Mouse (Mus musculus) neural tube, embryonic 14.5 days (tissue): ENCODE results near the gene Nppb. TPM values are rescaled to one million over a fixed set of nuclear protein-coding genes. Genes with fewer than 3 reads are reported as not detected.

Experiments used
- ATAC-seq: fragments of 200-750 bp; cut with Nextera tagmentation; 2 replicates; pipeline ENCODE4 v1.8.0; 2017; ENCODE audit warnings: low read depth, mild to moderate bottlenecking, moderate TSS enrichment, moderate library complexity
- H3K27ac ChIP-seq: fragments of 300-500 bp; sonication (generic); 2 replicates; pipeline ENCODE4 v1.5.1; 2014; ENCODE audit warnings: low read depth, mild to moderate bottlenecking, control low read depth, low read length, moderate library complexity, mixed read lengths
- H3K27me3 ChIP-seq: fragments of 300-500 bp; sonication (generic); 2 replicates; pipeline ENCODE4 v1.6.1; 2014; ENCODE audit warnings: low read length; ENCODE audit not compliant: control insufficient read depth, insufficient read depth
- H3K36me3 ChIP-seq: fragments of 300-500 bp; sonication (generic); 2 replicates; pipeline ENCODE4 v1.6.1; 2014; ENCODE audit warnings: low read length, mixed read lengths; ENCODE audit not compliant: control insufficient read depth, insufficient read depth
- H3K4me1 ChIP-seq: fragments of 300-500 bp; sonication (generic); 2 replicates; pipeline ENCODE4 v1.6.1; 2014; ENCODE audit warnings: low read length; ENCODE audit not compliant: control insufficient read depth, insufficient read depth
- H3K4me2 ChIP-seq: fragments of 300-500 bp; sonication (generic); 2 replicates; pipeline ENCODE4 v1.6.1; 2014; ENCODE audit warnings: mild to moderate bottlenecking, low read depth, low read length, control low read depth
- H3K4me3 ChIP-seq: fragments of 300-500 bp; sonication (generic); 2 replicates; pipeline ENCODE4 v1.5.1; 2014; ENCODE audit warnings: low read depth, low read length, control low read depth, mixed read lengths
- H3K9ac ChIP-seq: fragments of 300-500 bp; sonication (generic); replicated peaks from 2 replicates; pipeline ENCODE4 v1.6.1; 2014; ENCODE audit warnings: low read depth, mild to moderate bottlenecking, control low read depth, low read length, mixed read lengths
- H3K9me3 ChIP-seq: fragments of 300-500 bp; sonication (generic); 2 replicates; pipeline ENCODE4 v1.6.1; 2016; ENCODE audit warnings: low read length; ENCODE audit not compliant: control insufficient read depth
- WGBS: fragments of 180-500 bp; shearing (Covaris S2); extraction: QIAGEN DNeasy Blood & Tissue Kit; methylation state at CpG from one replicate; pipeline ENCODE4 v1.1.7; 2014; 5-methylcytosine and 5-hydroxymethylcytosine counted together
- polyA plus RNA-seq: library from polyadenylated mRNA; unstranded; fragments of >200 nt; fragmentation: Nextera tagmentation; extraction: Ambion mirVana; gene quantifications from 2 replicates; pipeline ENCODE4 v1.2.1, GENCODE M21; 2014

The Nppb gene
- polyA plus RNA-seq, 1 experiment from 2014 or later: 0.55 TPM

DNA sequence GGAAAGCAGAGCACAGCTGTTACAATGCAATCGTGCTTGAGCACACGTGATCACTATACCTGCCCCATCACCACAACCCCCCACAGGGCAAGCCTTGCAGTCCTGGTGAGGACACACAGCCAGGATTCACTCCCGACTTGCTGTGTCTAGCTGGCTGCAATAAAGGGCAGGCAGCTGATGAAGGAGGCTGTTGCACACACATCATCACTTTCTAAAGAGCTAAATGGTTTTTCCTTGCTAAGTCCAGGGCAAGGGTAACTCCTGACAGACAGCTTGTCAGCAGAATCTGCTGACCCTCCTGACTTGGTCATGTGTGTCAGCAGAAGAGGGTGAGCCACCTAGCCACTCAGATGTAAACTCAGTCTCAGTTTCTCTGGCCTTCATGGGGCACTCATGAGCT lies 31.4 kb downstream of the Nppb start:
- no peak for ATAC-seq
- Histone ChIP-seq H3K4me1 (no peaks in the 10 kb centered on the region; the same call in 1 of the 2 replicates), H3K27ac (no peak overlapping the region), H3K4me3 (no peak overlapping the region), H3K9ac (no peak overlapping the region), H3K27me3 (no peaks in the 10 kb centered on the region), H3K9me3 (no peaks in the 10 kb centered on the region), H3K4me2 (no peak overlapping the region), H3K36me3 (peaks cover 89% of the 10 kb centered on the region)
- 80% methylated on average over 3 of the region's 3 CpGs for WGBS

DNA sequence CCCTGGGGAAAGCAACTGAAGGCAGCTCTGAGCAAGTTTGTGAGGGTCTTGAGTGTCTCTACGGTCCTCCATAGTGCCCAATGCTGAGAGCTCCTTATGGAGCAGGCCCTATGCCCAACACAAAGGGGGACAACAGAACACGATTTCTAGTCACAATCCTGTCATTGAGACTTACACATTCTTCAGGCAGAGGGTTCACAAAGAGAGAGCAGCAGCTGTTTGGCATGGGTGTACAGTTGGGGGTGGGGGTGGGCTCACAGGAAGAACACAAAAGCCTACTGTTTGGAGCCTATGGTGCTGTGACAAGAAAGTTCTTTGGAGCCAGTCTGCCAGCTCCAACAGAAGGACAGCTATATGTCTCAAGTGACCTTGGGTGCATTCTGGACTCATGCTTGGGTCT lies 32.8 kb downstream of the Nppb start:
- Histone ChIP-seq H3K36me3 (peaks cover 87% of the 10 kb centered on the region), H3K4me2 (no peak overlapping the region), H3K27ac (no peak overlapping the region), H3K4me3 (no peak overlapping the region), H3K27me3 (no peaks in the 10 kb centered on the region), H3K9me3 (no peaks in the 10 kb centered on the region), H3K9ac (no peak overlapping the region), H3K4me1 (no peaks in the 10 kb centered on the region; the same call in 1 of the 2 replicates)
- 44% methylated on average over 2 of the region's 2 CpGs for WGBS
- ATAC-seq: peak; percentile 77

- Histone ChIP-seq H3K9me3 (no peaks in the 10 kb centered on the region), H3K4me3 (no peak overlapping the region), H3K4me2 (no peak overlapping the region), H3K36me3 (peaks cover 76% of the 10 kb centered on the region), H3K9ac (no peak overlapping the region), H3K27ac (no peak overlapping the region), H3K4me1 (no peaks in the 10 kb centered on the region; the same call in 1 of the 2 replicates), H3K27me3 (no peaks in the 10 kb centered on the region)
- WGBS: 95% methylated on average over 3 of the region's 3 CpGs
- no peak for ATAC-seq
Measured at GRCm38 (mm10) chr4:148024003-148024402, 38.4 kb downstream of the Nppb start.

GRCm38 (mm10) chr4:148029297-148029696 lies 43.7 kb downstream of the Nppb start:
- 93% methylated on average over 7 of the region's 7 CpGs for WGBS
- no peaks in the 10 kb centered on the region for H3K4me1 ChIP-seq
- H3K36me3 ChIP-seq: peaks cover 42% of the 10 kb centered on the region
- H3K27ac ChIP-seq: no peak overlapping the region
- ATAC-seq: no peak
- no peak overlapping the region for H3K4me3 ChIP-seq
- H3K9me3 ChIP-seq: no peaks in the 10 kb centered on the region
- no peak overlapping the region for H3K4me2 ChIP-seq
- no peaks in the 10 kb centered on the region for H3K27me3 ChIP-seq
- no peak overlapping the region for H3K9ac ChIP-seq

DNA sequence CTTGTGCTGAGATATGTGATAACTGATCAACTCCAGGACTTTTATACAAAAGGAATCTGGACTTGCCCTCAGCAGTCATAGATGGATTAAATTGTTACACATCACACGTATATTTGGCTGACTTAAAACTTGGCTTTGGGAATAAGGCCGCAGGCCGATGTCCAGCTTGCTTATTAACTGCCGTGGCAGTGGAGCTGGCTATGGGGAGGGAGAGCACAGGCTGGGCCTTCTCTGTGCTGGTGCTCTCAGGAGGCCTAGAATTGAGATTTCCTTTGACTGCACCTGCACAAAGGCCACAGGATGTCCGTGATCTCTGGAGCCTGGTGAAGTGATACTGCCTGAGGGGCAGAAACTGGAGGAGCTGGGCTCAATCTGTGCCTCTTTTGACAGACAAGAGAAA lies 44.9 kb downstream of the Nppb start:
- H3K36me3 ChIP-seq: peaks cover 36% of the 10 kb centered on the region
- H3K4me1 ChIP-seq: no peaks in the 10 kb centered on the region
- 82% methylated on average over 5 of the region's 5 CpGs for WGBS
- H3K9ac ChIP-seq: no peak overlapping the region
- no peak overlapping the region for H3K4me3 ChIP-seq
- H3K27me3 ChIP-seq: no peaks in the 10 kb centered on the region
- H3K27ac ChIP-seq: no peak overlapping the region
- H3K9me3 ChIP-seq: no peaks in the 10 kb centered on the region
- ATAC-seq: no peak
- H3K4me2 ChIP-seq: no peak overlapping the region

GRCm38 (mm10) chr4:148033858-148034410 lies 48.3 kb downstream of the Nppb start:
- Histone ChIP-seq H3K36me3 (peaks cover 15% of the 10 kb centered on the region; the same call in 1 of the 2 replicates), H3K4me1 (peaks cover 5% of the 10 kb centered on the region), H3K4me3 (no peak overlapping the region), H3K27me3 (no peaks in the 10 kb centered on the region), H3K4me2 (no peak overlapping the region), H3K9me3 (no peaks in the 10 kb centered on the region), H3K9ac (no peak overlapping the region), H3K27ac (no peak overlapping the region)
- ATAC-seq: no peak
- WGBS: 63% methylated on average over 7 of the region's 7 CpGs

DNA sequence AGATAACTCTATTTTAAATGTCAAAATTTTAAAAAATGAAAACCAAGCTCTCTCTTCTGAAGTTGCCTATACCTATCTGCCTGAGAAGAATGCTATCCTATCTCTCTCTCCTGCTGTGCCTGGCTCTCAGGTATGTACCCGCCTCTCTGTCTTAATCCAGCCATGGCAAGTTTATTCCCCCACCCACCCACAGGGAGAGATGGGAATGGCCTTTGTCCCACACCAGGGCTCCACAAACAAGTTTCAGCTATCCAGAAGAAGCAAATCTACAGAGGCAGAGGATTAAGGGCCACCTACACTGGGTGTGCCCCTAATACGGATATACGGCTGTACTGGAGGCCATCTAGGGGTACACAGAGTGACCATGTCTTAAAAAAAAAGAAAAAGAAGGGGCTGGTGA lies 49.9 kb downstream of the Nppb start:
- Histone ChIP-seq H3K4me2 (no peak overlapping the region), H3K9me3 (no peaks in the 10 kb centered on the region), H3K4me1 (peaks cover 15% of the 10 kb centered on the region), H3K4me3 (no peak overlapping the region), H3K27ac (no peak overlapping the region), H3K36me3 (peaks cover 9% of the 10 kb centered on the region; the same call in 1 of the 2 replicates), H3K9ac (no peak overlapping the region), H3K27me3 (no peaks in the 10 kb centered on the region)
- 92% methylated on average over 3 of the region's 3 CpGs for WGBS
- ATAC-seq: no peak

Other genes starting within 250 kb of the Nppb start
- 4.3 and 5.3 TPM in 2 replicates for gene Zfp984, start 176.0 kb upstream of the Nppb start, polyA plus RNA-seq
- 6.6 and 9.6 TPM in 2 replicates for gene Zfp933, start 137.4 kb upstream of the Nppb start, polyA plus RNA-seq
- gene Miip, start 117.0 kb upstream of the Nppb start, polyA plus RNA-seq: 22.8 and 29.0 TPM in 2 replicates
- 7.4 and 13.8 TPM in 2 replicates for gene Fv1, start 116.8 kb upstream of the Nppb start, polyA plus RNA-seq
- 72.1 and 94.4 TPM in 2 replicates for gene Mfn2, start 81.1 kb upstream of the Nppb start, polyA plus RNA-seq
- gene Plod1, start 49.0 kb upstream of the Nppb start, polyA plus RNA-seq: 15.6 and 29.7 TPM in 2 replicates
- 14.9 and 17.4 TPM in 2 replicates for gene 2510039O18Rik, start 44.9 kb upstream of the Nppb start, polyA plus RNA-seq
- 2.4 and 2.6 TPM in 2 replicates for gene Nppa, start 14.9 kb downstream of the Nppb start, polyA plus RNA-seq
- gene Clcn6, start 53.0 kb downstream of the Nppb start, polyA plus RNA-seq: 25.8 and 30.6 TPM in 2 replicates
- 16.5 and 20.3 TPM in 2 replicates for gene Mthfr, start 53.3 kb downstream of the Nppb start, polyA plus RNA-seq
- gene Agtrap, start 102.2 kb downstream of the Nppb start, polyA plus RNA-seq: 2.6 and 5.5 TPM in 2 replicates
- 114 and 127 TPM in 2 replicates for gene Mad2l2, start 144.6 kb downstream of the Nppb start, polyA plus RNA-seq
- 13.2 and 13.8 TPM in 2 replicates for gene Draxin, start 144.9 kb downstream of the Nppb start, polyA plus RNA-seq
- gene Fbxo6, start 166.4 kb downstream of the Nppb start, polyA plus RNA-seq: 18.0 and 19.7 TPM in 2 replicates
- gene Fbxo44, start 174.7 kb downstream of the Nppb start, polyA plus RNA-seq: 99.4 and 116 TPM in 2 replicates
- gene Fbxo2, start 174.8 kb downstream of the Nppb start, polyA plus RNA-seq: 7.4 and 10.4 TPM in 2 replicates